Mouse (Mus musculus) ES-E14 (cell line): Measurements from ENCODE around the gene Tnfrsf1b. TPM values are rescaled to one million over a fixed set of nuclear protein-coding genes. Genes with fewer than 3 reads are reported as not detected.

ENCODE experiments used
- DNase-seq: peaks from one replicate; pipeline ENCODE4 v3.0.0-alpha.2; 2013; ENCODE audit warnings: low read depth, low spot score
- H3K27ac ChIP-seq: 2 replicates; pipeline ENCODE4 v1.5.1; 2012; ENCODE audit warnings: low read depth, mild to moderate bottlenecking, low read length, moderate library complexity, mixed read lengths; ENCODE audit not compliant: poor library complexity, insufficient read depth, severe bottlenecking
- H3K36me3 ChIP-seq: 2 replicates; pipeline ENCODE4 v1.6.1; 2012; ENCODE audit warnings: mild to moderate bottlenecking, low read length, moderate library complexity, mixed read lengths; ENCODE audit not compliant: control insufficient read depth, poor library complexity, insufficient read depth, severe bottlenecking
- H3K4me1 ChIP-seq, 2 experiments: fragments of 150-350 bp in 1 of 2; sonication (generic) in 1 of 2; 2 replicates each; pipeline ENCODE4 v1.6.1; 2012; ENCODE audit warnings: low read length in 2 of 2, mild to moderate bottlenecking in 1 of 2, mixed read lengths in 1 of 2; ENCODE audit not compliant: control insufficient read depth in 2 of 2, insufficient read depth in 2 of 2, poor library complexity in 1 of 2
- H3K4me3 ChIP-seq, 2 experiments: fragments of 150-350 bp in 1 of 2; sonication (generic) in 1 of 2; 2 replicates each; pipeline ENCODE4 v1.5.1; 2012; ENCODE audit warnings: low read length in 2 of 2, low read depth in 1 of 2, mild to moderate bottlenecking in 1 of 2, mixed read lengths in 1 of 2; ENCODE audit not compliant: insufficient read depth in 1 of 2, poor library complexity in 1 of 2, severe bottlenecking in 1 of 2
- H3K9ac ChIP-seq: 2 replicates; pipeline ENCODE4 v1.6.1; 2012; ENCODE audit warnings: low read depth, mild to moderate bottlenecking, low read length, mixed read lengths; ENCODE audit not compliant: poor library complexity, insufficient read depth, severe bottlenecking
- H3K9me3 ChIP-seq: fragments of 150-350 bp; sonication (generic); 2 replicates; pipeline ENCODE4 v1.6.1; 2012; ENCODE audit warnings: low read depth, mild to moderate bottlenecking, low read length; ENCODE audit not compliant: control insufficient read depth, insufficient read depth
- CHD2 ChIP-seq: IDR thresholded peaks from 2 replicates; pipeline ENCODE4 v1.6.1; 2014; ENCODE audit warnings: mild to moderate bottlenecking, low read depth, low read length, inconsistent platforms
- HCFC1 ChIP-seq: IDR thresholded peaks from 2 replicates; pipeline ENCODE4 v1.6.1; 2012; ENCODE audit warnings: low read length, inconsistent platforms, borderline replicate concordance; ENCODE audit not compliant: insufficient read depth
- MAFK ChIP-seq: IDR thresholded peaks from 2 replicates; pipeline ENCODE4 v1.6.1; 2014; ENCODE audit warnings: mild to moderate bottlenecking, low read depth, low read length, inconsistent platforms; ENCODE audit not compliant: insufficient read depth
- ZC3H11A ChIP-seq: IDR thresholded peaks from 2 replicates; pipeline ENCODE4 v1.6.1; 2012; ENCODE audit warnings: low read depth, mild to moderate bottlenecking, inconsistent platforms, low read length, borderline replicate concordance
- ZNF384 ChIP-seq: IDR thresholded peaks from 2 replicates; pipeline ENCODE4 v1.6.1; 2012; ENCODE audit warnings: low read depth, low read length, inconsistent platforms
- in situ Hi-C, 2 experiments: fragments of 600-800 bp; cut with MboI; formaldehyde crosslinking; loops; one replicate each; pipeline ENCODE4 v1.15.1; 2025; ENCODE audit warnings: low sequenced_read_pairs in 2 of 2, inconsistent platforms in 1 of 2; ENCODE audit not compliant: unreplicated experiment in 2 of 2
- total RNA-seq: library from RNA; depleted of rRNA; stranded (reverse); fragments of 300-350 nt; gene quantifications from 2 replicates; pipeline ENCODE4 v1.2.3, GENCODE M21; 2012; rRNA removed

The Tnfrsf1b gene
- 4.3 and 10.7 TPM in 2 replicates for total RNA-seq

- H3K27ac ChIP-seq, result no peak within 1 kb of the TSS
- in situ Hi-C loops, result no loop called here
- no peaks in the 10 kb centered on the region for H3K9me3 ChIP-seq
- H3K9ac ChIP-seq, result peak within 1 kb of the TSS; percentile 77
- no peak for TF ChIP-seq ZC3H11A
- TF ChIP-seq HCFC1, result no peak
- no peak for TF ChIP-seq CHD2
- no peak for TF ChIP-seq MAFK
- no peak for TF ChIP-seq ZNF384
- H3K4me3 ChIP-seq, result peak within 1 kb of the TSS; percentile 78 to 87
- H3K36me3 ChIP-seq, result no peaks in the 10 kb centered on the region
- DNase-seq, result peak; percentile 59
- H3K4me1 ChIP-seq, result peaks cover 4 to 14% of the 10 kb centered on the region in 2 experiments; a peak in 1 of 4 replicates
Measured at GRCm38 (mm10) chr4:145246173-145247011, at the start of gene Tnfrsf1b. Gene Tnfrsf1b, minus strand, starts transcription at chr4:145246870.

GRCm38 (mm10) chr4:145295589-145296300 lies 49.1 kb upstream of the Tnfrsf1b start:
- Histone ChIP-seq H3K9ac (no peak overlapping the region), H3K36me3 (no peaks in the 10 kb centered on the region), H3K9me3 (no peaks in the 10 kb centered on the region), H3K4me3 (no peak overlapping the region), H3K27ac (no peak overlapping the region), H3K4me1 (peaks cover 0 to 5% of the 10 kb centered on the region in 2 experiments; a peak in 1 of 4 replicates)
- in situ Hi-C loops, result loop anchor here (25.0 kb wide), 2 partner anchors 108 to 408 kb away; partner anchors contain the start of genes Dhrs3 (in 2 of the 2) and Vps13d (in 1 of the 2)
- TF ChIP-seq HCFC1, result no peak
- peak; percentile 94; the same call in 1 of the 2 replicates for TF ChIP-seq ZC3H11A
- TF ChIP-seq ZNF384, result peak; percentile 99
- no peak for TF ChIP-seq MAFK
- no peak for TF ChIP-seq CHD2
- no peak for DNase-seq

GRCm38 (mm10) chr4:145294588-145294987 lies 47.9 kb upstream of the Tnfrsf1b start:
- Histone ChIP-seq H3K36me3 (no peaks in the 10 kb centered on the region), H3K9ac (no peak overlapping the region), H3K4me3 (no peak overlapping the region), H3K4me1 (peaks cover 0 to 1% of the 10 kb centered on the region in 2 experiments; a peak in 1 of 4 replicates), H3K27ac (no peak overlapping the region), H3K9me3 (no peaks in the 10 kb centered on the region)
- in situ Hi-C loops, result loop anchor here (25.0 kb wide), 2 partner anchors 107 to 407 kb away; partner anchors contain the start of genes Dhrs3 (in 2 of the 2) and Vps13d (in 1 of the 2)
- no peak for TF ChIP-seq HCFC1
- TF ChIP-seq ZC3H11A, result no peak
- no peak for DNase-seq

- H3K9ac ChIP-seq, result no peak overlapping the region
- in situ Hi-C loops, result loop anchor here (25.0 kb wide), 2 partner anchors 99 to 399 kb away; partner anchors contain the start of genes Dhrs3 (in 2 of the 2) and Vps13d (in 1 of the 2)
- peak; percentile 82 for DNase-seq
Measured at GRCm38 (mm10) chr4:145286369-145287120, 39.9 kb upstream of the Tnfrsf1b start.

More at GRCm38 (mm10) chr4:145286369-145287120, 39.9 kb upstream of the Tnfrsf1b start:
- Histone ChIP-seq H3K9me3 (no peaks in the 10 kb centered on the region), H3K4me3 (no peak overlapping the region), H3K36me3 (no peaks in the 10 kb centered on the region), H3K27ac (no peak overlapping the region), H3K4me1 (no peaks in the 10 kb centered on the region)
- peak; percentile 98 for TF ChIP-seq ZC3H11A
- no peak for TF ChIP-seq ZNF384
- TF ChIP-seq CHD2, result no peak
- no peak for TF ChIP-seq HCFC1
